Mouse (Mus musculus): ENCODE measurements around the gene Lin52. TPM values are rescaled to one million over a fixed set of nuclear protein-coding genes. Genes with fewer than 3 reads are reported as not detected.
"Not testable (repeated sequence)": the region's sequence is repeated elsewhere in the genome, so short reads cannot be mapped to it uniquely, and the experiment has no call there.

Gene Lin52
- total RNA-seq, 2 experiments from 2014 or later, result 9.9 to 12.0 TPM

- no peak for DNase-seq
These were observed 82.7 kb downstream of the Lin52 start for GRCm38 (mm10) chr12:84533706-84534486.

- DNase-seq, result not testable (repeated sequence)
These were observed 88.3 kb downstream of the Lin52 start for GRCm38 (mm10) chr12:84539537-84539936.

- no peak for DNase-seq
These were observed 90.3 kb downstream of the Lin52 start for GRCm38 (mm10) chr12:84541391-84541958.

GRCm38 (mm10) chr12:84546028-84546427 is 94.8 kb downstream of the Lin52 start:
- DNase-seq, result peak; percentile 32 to 71

GRCm38 (mm10) chr12:84546577-84547085 is 95.4 kb downstream of the Lin52 start:
- DNase-seq, result no peak

- DNase-seq, result no peak
These were observed 97.0 kb downstream of the Lin52 start for GRCm38 (mm10) chr12:84548251-84548650.

GRCm38 (mm10) chr12:84555218-84555617 is 104.0 kb downstream of the Lin52 start:
- DNase-seq, result no peak

- DNase-seq, result no peak
These were observed 111.3 kb downstream of the Lin52 start for GRCm38 (mm10) chr12:84562558-84562957.

GRCm38 (mm10) chr12:84567576-84567975 is 116.4 kb downstream of the Lin52 start:
- no peak for DNase-seq

GRCm38 (mm10) chr12:84569336-84569970 is 118.2 kb downstream of the Lin52 start, which contains the start of gene Vsx2:
Gene Vsx2, plus strand, starts transcription at chr12:84569762.
- no peak for DNase-seq

- DNase-seq, result no peak
These were observed 118.9 kb downstream of the Lin52 start for GRCm38 (mm10) chr12:84569976-84570693.

- DNase-seq, result peak in 1 of 2 experiments; percentile 9
These were observed 119.6 kb downstream of the Lin52 start for GRCm38 (mm10) chr12:84570694-84571415.

- peak in 1 of 2 experiments; percentile 23 for DNase-seq
These were observed 120.5 kb downstream of the Lin52 start for GRCm38 (mm10) chr12:84571466-84572340.

GRCm38 (mm10) chr12:84572341-84572720 is 121.1 kb downstream of the Lin52 start:
- no peak for DNase-seq

- no peak for DNase-seq
These were observed 121.9 kb downstream of the Lin52 start for GRCm38 (mm10) chr12:84573094-84573493.

GRCm38 (mm10) chr12:84577768-84578439 is 126.7 kb downstream of the Lin52 start:
- no peak for DNase-seq

- DNase-seq, result no peak
These were observed 127.2 kb downstream of the Lin52 start for GRCm38 (mm10) chr12:84578440-84578770.

- no peak for DNase-seq
These were observed 130.1 kb downstream of the Lin52 start for GRCm38 (mm10) chr12:84581285-84581684.

- DNase-seq, result peak; percentile 86 to 98
These were observed 138.9 kb downstream of the Lin52 start for GRCm38 (mm10) chr12:84589825-84590761.

Data from heart, adult 18-20 months (tissue).